Mouse (Mus musculus): Measurements from ENCODE around the gene Gm9195.

Gm9195 gene

GRCm38 (mm10) chr14:72442936-72443335 lies 48.7 kb downstream of the Gm9195 start:
- no peak for DNase-seq (ENCODE audit: low spot score in 2 of 2)

- no peak for DNase-seq (ENCODE audit: low spot score in 2 of 2)
Observed at GRCm38 (mm10) chr14:72440929-72441328, 50.7 kb downstream of the Gm9195 start.

- no peak for DNase-seq (ENCODE audit: low spot score in 2 of 2)
Observed at GRCm38 (mm10) chr14:72440436-72440835, 51.2 kb downstream of the Gm9195 start.

- DNase-seq (ENCODE audit: low spot score in 2 of 2) = no peak
Observed at GRCm38 (mm10) chr14:72438976-72439375, 52.7 kb downstream of the Gm9195 start.

- peak; percentile 8 to 9 for DNase-seq (ENCODE audit: low spot score in 2 of 2)
Observed at GRCm38 (mm10) chr14:72389696-72390095, 101.9 kb downstream of the Gm9195 start.

- no peak for DNase-seq (ENCODE audit: low spot score in 2 of 2)
Observed at GRCm38 (mm10) chr14:72389288-72389687, 102.3 kb downstream of the Gm9195 start.

- no peak for DNase-seq (ENCODE audit: low spot score in 2 of 2)
Observed at GRCm38 (mm10) chr14:72377224-72377623, 114.4 kb downstream of the Gm9195 start.

Data from spleen, postnatal 36 days (tissue).